Mouse (Mus musculus) ES-E14 (cell line): ENCODE measurements around the gene Nanp.

Experiments used
- HCFC1 ChIP-seq: IDR thresholded peaks from 2 replicates; pipeline ENCODE4 v1.6.1; 2012; ENCODE audit warnings: low read length, inconsistent platforms, borderline replicate concordance; ENCODE audit not compliant: insufficient read depth
- ZC3H11A ChIP-seq: IDR thresholded peaks from 2 replicates; pipeline ENCODE4 v1.6.1; 2012; ENCODE audit warnings: low read depth, mild to moderate bottlenecking, inconsistent platforms, low read length, borderline replicate concordance

GRCm38 (mm10) chr2:151001619-151002175 lies 37.5 kb downstream of the Nanp start:
- TF ChIP-seq ZC3H11A (no peak), HCFC1 (no peak)
